Mouse (Mus musculus): Measurements from ENCODE around the gene Ift80. TPM values are rescaled to one million over a fixed set of nuclear protein-coding genes. Genes with fewer than 3 reads are reported as not detected.

Gene Ift80
- polyA plus RNA-seq, 1 experiment from 2014 or later, result 10.4 TPM

- Histone ChIP-seq H3K9me3 (replicated peaks; ENCODE audit: low read length) (no peaks in the 10 kb centered on the region), H3K4me1 (replicated peaks; ENCODE audit: insufficient read depth, low read length) (no peaks in the 10 kb centered on the region), H3K36me3 (ENCODE audit: insufficient read depth, low read length) (no peaks in the 10 kb centered on the region), H3K4me2 (ENCODE audit: low read length) (peak overlapping the region; percentile 68), H3K4me3 (replicated peaks; ENCODE audit: low read depth, low read length) (peak overlapping the region; percentile 100), H3K27ac (peak overlapping the region; percentile 96), H3K27me3 (ENCODE audit: insufficient read depth, low read length) (no peaks in the 10 kb centered on the region), H3K9ac (ENCODE audit: low read depth, low read length) (peak overlapping the region; percentile 82)
- ATAC-seq (replicated peaks; ENCODE audit: low FRiP score, low read depth), result peak; percentile 70
- WGBS, result under 1% methylated on average over 65 of the region's 72 CpGs
- peak; percentile 74 for DNase-seq (ENCODE audit: low spot score)
- TF ChIP-seq CTCF (IDR thresholded peaks at IDR 0.05; ENCODE audit: low read depth), result peak; percentile 29; the same call in 1 of the 2 replicates
Measured at GRCm38 (mm10) chr3:69005338-69006245, 1.2 kb upstream of the Ift80 start.

DNA sequence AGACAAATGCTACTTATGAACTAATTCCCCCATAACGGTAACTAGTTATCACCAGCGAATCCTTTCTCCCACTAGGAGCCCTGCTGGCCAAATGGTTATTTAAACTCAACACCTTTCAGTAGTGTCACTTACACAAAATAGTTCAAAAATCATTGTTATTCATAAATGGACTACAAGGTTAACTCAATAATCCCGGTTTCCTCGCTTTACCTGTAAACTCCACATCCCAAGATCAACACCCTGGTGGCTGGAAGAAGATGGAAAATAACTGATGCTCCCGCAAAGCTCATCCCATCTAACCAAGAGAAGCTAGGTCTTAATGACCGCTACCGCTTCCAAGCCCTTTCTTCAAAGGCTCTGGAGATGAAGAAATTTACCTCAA is 324 bp downstream of the Ift80 start:
- H3K36me3 ChIP-seq (ENCODE audit: insufficient read depth, low read length), result no peaks in the 10 kb centered on the region
- H3K9ac ChIP-seq (ENCODE audit: low read depth, low read length), result peak overlapping the region; percentile 40; the same call in 1 of the 2 replicates
- peak overlapping the region; percentile 57 for H3K4me2 ChIP-seq (ENCODE audit: low read length)
- no peaks in the 10 kb centered on the region for H3K9me3 ChIP-seq (replicated peaks; ENCODE audit: low read length)
- TF ChIP-seq CTCF (IDR thresholded peaks at IDR 0.05; ENCODE audit: low read depth), result peak; percentile 36; the same call in 1 of the 2 replicates
- no peaks in the 10 kb centered on the region for H3K4me1 ChIP-seq (replicated peaks; ENCODE audit: insufficient read depth, low read length)
- no peak for ATAC-seq (replicated peaks; ENCODE audit: low FRiP score, low read depth)
- H3K4me3 ChIP-seq (replicated peaks; ENCODE audit: low read depth, low read length), result peak overlapping the region; percentile 100
- WGBS, result under 1% methylated on average over 7 of the region's 7 CpGs
- no peaks in the 10 kb centered on the region for H3K27me3 ChIP-seq (ENCODE audit: insufficient read depth, low read length)
- H3K27ac ChIP-seq, result no peak overlapping the region; the same call in 1 of the 2 replicates
- no peak for DNase-seq (ENCODE audit: low spot score)

GRCm38 (mm10) chr3:69002781-69003180 is 1.6 kb downstream of the Ift80 start:
- no peaks in the 10 kb centered on the region for H3K27me3 ChIP-seq (ENCODE audit: insufficient read depth, low read length)
- no peak overlapping the region for H3K9ac ChIP-seq (ENCODE audit: low read depth, low read length)
- H3K4me3 ChIP-seq (replicated peaks; ENCODE audit: low read depth, low read length), result no peak overlapping the region
- WGBS, result 92% methylated on average over 4 of the region's 4 CpGs
- no peak overlapping the region for H3K4me2 ChIP-seq (ENCODE audit: low read length)
- H3K36me3 ChIP-seq (ENCODE audit: insufficient read depth, low read length), result no peaks in the 10 kb centered on the region
- peak; percentile 27; the same call in 1 of the 2 replicates for TF ChIP-seq CTCF (IDR thresholded peaks at IDR 0.05; ENCODE audit: low read depth)
- no peak for DNase-seq (ENCODE audit: low spot score)
- H3K27ac ChIP-seq, result no peak overlapping the region
- no peaks in the 10 kb centered on the region for H3K9me3 ChIP-seq (replicated peaks; ENCODE audit: low read length)
- no peaks in the 10 kb centered on the region for H3K4me1 ChIP-seq (replicated peaks; ENCODE audit: insufficient read depth, low read length)
- ATAC-seq (replicated peaks; ENCODE audit: low FRiP score, low read depth), result no peak

DNA sequence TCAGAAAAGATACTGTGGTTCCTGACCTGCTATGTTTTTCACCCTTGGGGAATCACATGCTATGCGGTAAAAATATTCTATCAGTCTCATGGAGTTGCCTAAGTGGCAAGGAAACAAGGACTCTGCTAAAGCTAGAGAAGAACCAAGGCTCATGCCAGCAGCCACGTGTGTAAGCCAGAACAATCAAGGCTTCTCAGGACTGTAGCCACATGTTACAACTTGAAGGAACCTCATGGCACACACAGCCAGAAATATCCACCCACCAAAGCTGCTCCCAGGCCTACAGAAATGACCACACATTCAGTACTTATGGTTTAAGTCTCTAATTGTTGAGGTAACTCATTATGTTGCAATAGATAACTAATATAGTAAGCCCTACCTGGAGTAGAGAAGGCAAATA is 17.8 kb downstream of the Ift80 start:
- H3K4me2 ChIP-seq (ENCODE audit: low read length), result no peak overlapping the region
- no peak overlapping the region for H3K27ac ChIP-seq
- no peak overlapping the region for H3K9ac ChIP-seq (ENCODE audit: low read depth, low read length)
- no peak for ATAC-seq (replicated peaks; ENCODE audit: low FRiP score, low read depth)
- H3K9me3 ChIP-seq (replicated peaks; ENCODE audit: low read length), result no peaks in the 10 kb centered on the region
- no peaks in the 10 kb centered on the region for H3K27me3 ChIP-seq (ENCODE audit: insufficient read depth, low read length)
- no peaks in the 10 kb centered on the region for H3K4me1 ChIP-seq (replicated peaks; ENCODE audit: insufficient read depth, low read length)
- H3K36me3 ChIP-seq (ENCODE audit: insufficient read depth, low read length), result 0 out of 2 replicates have a peak, but pooled peaks cover 13% of the 10 kb centered on the region
- WGBS, result 91% methylated on average over 2 of the region's 2 CpGs
- no peak for DNase-seq (ENCODE audit: low spot score)
- no peak overlapping the region for H3K4me3 ChIP-seq (replicated peaks; ENCODE audit: low read depth, low read length)
- no peak for TF ChIP-seq CTCF (IDR thresholded peaks at IDR 0.05; ENCODE audit: low read depth)

GRCm38 (mm10) chr3:68980898-68981297 is 23.5 kb downstream of the Ift80 start:
- no peak overlapping the region for H3K4me2 ChIP-seq (ENCODE audit: low read length)
- 78% methylated on average over 9 of the region's 9 CpGs for WGBS
- H3K9me3 ChIP-seq (replicated peaks; ENCODE audit: low read length), result no peaks in the 10 kb centered on the region
- no peak overlapping the region for H3K27ac ChIP-seq
- no peaks in the 10 kb centered on the region for H3K27me3 ChIP-seq (ENCODE audit: insufficient read depth, low read length)
- H3K9ac ChIP-seq (ENCODE audit: low read depth, low read length), result no peak overlapping the region
- no peaks in the 10 kb centered on the region for H3K4me1 ChIP-seq (replicated peaks; ENCODE audit: insufficient read depth, low read length)
- H3K36me3 ChIP-seq (ENCODE audit: insufficient read depth, low read length), result no peaks in the 10 kb centered on the region
- DNase-seq (ENCODE audit: low spot score), result no peak
- no peak for ATAC-seq (replicated peaks; ENCODE audit: low FRiP score, low read depth)
- no peak overlapping the region for H3K4me3 ChIP-seq (replicated peaks; ENCODE audit: low read depth, low read length)
- no peak for TF ChIP-seq CTCF (IDR thresholded peaks at IDR 0.05; ENCODE audit: low read depth)

GRCm38 (mm10) chr3:68979187-68979586 is 25.2 kb downstream of the Ift80 start:
- Histone ChIP-seq H3K4me2 (ENCODE audit: low read length) (no peak overlapping the region), H3K27me3 (ENCODE audit: insufficient read depth, low read length) (no peaks in the 10 kb centered on the region), H3K9me3 (replicated peaks; ENCODE audit: low read length) (no peaks in the 10 kb centered on the region), H3K27ac (no peak overlapping the region), H3K4me1 (replicated peaks; ENCODE audit: insufficient read depth, low read length) (no peaks in the 10 kb centered on the region), H3K9ac (ENCODE audit: low read depth, low read length) (no peak overlapping the region), H3K4me3 (replicated peaks; ENCODE audit: low read depth, low read length) (no peak overlapping the region), H3K36me3 (ENCODE audit: insufficient read depth, low read length) (no peaks in the 10 kb centered on the region)
- no peak for DNase-seq (ENCODE audit: low spot score)
- TF ChIP-seq CTCF (IDR thresholded peaks at IDR 0.05; ENCODE audit: low read depth), result no peak
- 90% methylated on average over 10 of the region's 10 CpGs for WGBS
- no peak for ATAC-seq (replicated peaks; ENCODE audit: low FRiP score, low read depth)
